Mouse (Mus musculus) stomach, embryonic 16.5 days (tissue): ENCODE data around the gene Eid1. TPM values are rescaled to one million over a fixed set of nuclear protein-coding genes. Genes with fewer than 3 reads are reported as not detected.

Experiments used
- ATAC-seq: fragments of 200-750 bp; cut with Nextera tagmentation; 2 replicates; pipeline ENCODE4 v1.8.0; 2017; ENCODE audit warnings: moderate number of reproducible peaks, moderate TSS enrichment; ENCODE audit not compliant: insufficient read depth, low FRiP score
- H3K27ac ChIP-seq: fragments of 300-500 bp; sonication (generic); 2 replicates; pipeline ENCODE4 v1.5.1; 2014; ENCODE audit warnings: low read length
- H3K27me3 ChIP-seq: fragments of 300-500 bp; sonication (generic); 2 replicates; pipeline ENCODE4 v1.6.1; 2014; ENCODE audit warnings: low read length, control low read depth, mixed read lengths; ENCODE audit not compliant: control insufficient read depth, insufficient read depth
- H3K36me3 ChIP-seq: fragments of 300-500 bp; sonication (generic); 2 replicates; pipeline ENCODE4 v1.6.1; 2014; ENCODE audit warnings: low read length; ENCODE audit not compliant: control insufficient read depth, insufficient read depth
- H3K4me1 ChIP-seq: fragments of 300-500 bp; sonication (generic); 2 replicates; pipeline ENCODE4 v1.6.1; 2014; ENCODE audit warnings: low read length, control low read depth, mixed read lengths; ENCODE audit not compliant: control insufficient read depth, insufficient read depth
- H3K4me2 ChIP-seq: fragments of 300-500 bp; sonication (generic); 2 replicates; pipeline ENCODE4 v1.6.1; 2014; ENCODE audit warnings: low read depth, low read length, mixed read lengths
- H3K4me3 ChIP-seq: fragments of 300-500 bp; sonication (generic); replicated peaks from 2 replicates; pipeline ENCODE4 v1.5.1; 2014; ENCODE audit warnings: mild to moderate bottlenecking, low read length
- H3K9ac ChIP-seq: fragments of 300-500 bp; sonication (generic); 2 replicates; pipeline ENCODE4 v1.6.1; 2014; ENCODE audit warnings: low read length
- H3K9me3 ChIP-seq: fragments of 300-500 bp; sonication (generic); replicated peaks from 2 replicates; pipeline ENCODE4 v1.6.1; 2016; ENCODE audit warnings: low read length, control low read depth; ENCODE audit not compliant: control insufficient read depth
- WGBS: fragments of 180-500 bp; shearing (Covaris S2); extraction: QIAGEN DNeasy Blood & Tissue Kit; methylation state at CpG from one replicate; pipeline ENCODE4 v1.1.7; 2014; 5-methylcytosine and 5-hydroxymethylcytosine counted together
- polyA plus RNA-seq: library from polyadenylated mRNA; unstranded; fragments of >200 nt; fragmentation: Nextera tagmentation; extraction: Ambion mirVana; gene quantifications from 2 replicates; pipeline ENCODE4 v1.2.1, GENCODE M21; 2015

The Eid1 gene
- polyA plus RNA-seq, 1 experiment from 2014 or later, result 111 TPM

GRCm38 (mm10) chr2:125706510-125706921 is 33.6 kb downstream of the Eid1 start:
- WGBS, result 76% methylated on average over 5 of the region's 5 CpGs

GRCm38 (mm10) chr2:125716599-125716998 is 43.7 kb downstream of the Eid1 start:
- H3K9me3 ChIP-seq, result no peaks in the 10 kb centered on the region
- H3K4me1 ChIP-seq, result no peaks in the 10 kb centered on the region
- no peaks in the 10 kb centered on the region for H3K36me3 ChIP-seq
- no peak overlapping the region for H3K4me3 ChIP-seq
- peaks cover 2% of the 10 kb centered on the region; the same call in 1 of the 2 replicates for H3K27me3 ChIP-seq
- H3K9ac ChIP-seq, result no peak overlapping the region
- ATAC-seq, result no peak
- no peak overlapping the region for H3K27ac ChIP-seq
- 72% methylated on average over 8 of the region's 8 CpGs for WGBS
- H3K4me2 ChIP-seq, result no peak overlapping the region

More at GRCm38 (mm10) chr2:125706510-125706921, 33.6 kb downstream of the Eid1 start:
- Histone ChIP-seq H3K27me3 (no peaks in the 10 kb centered on the region), H3K4me1 (no peaks in the 10 kb centered on the region), H3K4me2 (no peak overlapping the region), H3K4me3 (no peak overlapping the region), H3K9me3 (no peaks in the 10 kb centered on the region), H3K27ac (no peak overlapping the region), H3K9ac (no peak overlapping the region), H3K36me3 (no peaks in the 10 kb centered on the region)
- ATAC-seq, result no peak

GRCm38 (mm10) chr2:125723086-125723407 is 50.2 kb downstream of the Eid1 start:
- Histone ChIP-seq H3K36me3 (no peaks in the 10 kb centered on the region), H3K27me3 (peaks cover 18% of the 10 kb centered on the region; the same call in 1 of the 2 replicates), H3K4me1 (peaks cover 12% of the 10 kb centered on the region; the same call in 1 of the 2 replicates), H3K4me3 (peak overlapping the region; percentile 45), H3K27ac (no peak overlapping the region), H3K9ac (peak overlapping the region; percentile 59), H3K4me2 (peak overlapping the region; percentile 94), H3K9me3 (no peaks in the 10 kb centered on the region)
- 2% methylated on average over 18 of the region's 18 CpGs for WGBS
- ATAC-seq, result no peak

- Histone ChIP-seq H3K27me3 (peaks cover 18% of the 10 kb centered on the region; the same call in 1 of the 2 replicates), H3K27ac (no peak overlapping the region)
- under 1% methylated on average over 34 of the region's 34 CpGs for WGBS
These were observed 50.7 kb downstream of the Eid1 start for GRCm38 (mm10) chr2:125723408-125724085.

GRCm38 (mm10) chr2:125724086-125724430 is 51.2 kb downstream of the Eid1 start, which contains the start of gene Shc4:
Shc4 (minus strand) TSS chr2:125724148.
- H3K9me3 ChIP-seq, result no peaks in the 10 kb centered on the region
- peaks cover 18% of the 10 kb centered on the region; the same call in 1 of the 2 replicates for H3K27me3 ChIP-seq
- H3K27ac ChIP-seq, result no peak within 1 kb of the TSS
- H3K4me3 ChIP-seq, result peak within 1 kb of the TSS; percentile 45
- H3K36me3 ChIP-seq, result no peaks in the 10 kb centered on the region
- H3K9ac ChIP-seq, result peak within 1 kb of the TSS; percentile 59
- H3K4me1 ChIP-seq, result peaks cover 12% of the 10 kb centered on the region; the same call in 1 of the 2 replicates
- H3K4me2 ChIP-seq, result peak within 1 kb of the TSS; percentile 94
- ATAC-seq, result peak; percentile 78
- under 1% methylated on average over 15 of the region's 15 CpGs for WGBS

More at GRCm38 (mm10) chr2:125723408-125724085, 50.7 kb downstream of the Eid1 start:
- H3K9me3 ChIP-seq, result no peaks in the 10 kb centered on the region
- peak; percentile 71 for ATAC-seq
- H3K4me2 ChIP-seq, result peak overlapping the region; percentile 94
- H3K9ac ChIP-seq, result peak overlapping the region; percentile 59
- H3K36me3 ChIP-seq, result no peaks in the 10 kb centered on the region
- H3K4me1 ChIP-seq, result peaks cover 12% of the 10 kb centered on the region; the same call in 1 of the 2 replicates
- H3K4me3 ChIP-seq, result peak overlapping the region; percentile 45

Other genes starting within 250 kb of the Eid1 start
- gene Gm9913, start 168.0 kb upstream of the Eid1 start, polyA plus RNA-seq, result 0.37 and 0.45 TPM in 2 replicates
- gene Fbn1, start 165.1 kb upstream of the Eid1 start, polyA plus RNA-seq, result 31.3 and 33.7 TPM in 2 replicates
- gene Cep152, start 48.0 kb upstream of the Eid1 start, polyA plus RNA-seq, result 5.2 and 5.5 TPM in 2 replicates
- 1.9 and 2.0 TPM in 2 replicates for gene Shc4, start 51.1 kb downstream of the Eid1 start, polyA plus RNA-seq
- 16.1 and 17.2 TPM in 2 replicates for gene Secisbp2l, start 109.8 kb downstream of the Eid1 start, polyA plus RNA-seq
- 48.1 and 48.3 TPM in 2 replicates for gene Galk2, start 186.0 kb downstream of the Eid1 start, polyA plus RNA-seq
- gene Cops2, start 186.0 kb downstream of the Eid1 start, polyA plus RNA-seq, result 62.8 and 70.5 TPM in 2 replicates